17 mouse cellular contexts compared by ENCODE assay signal in genomic region chr16:36087846-36088245, GRCm38 (mm10). TPM values are rescaled to one million over a fixed set of nuclear protein-coding genes. Genes with fewer than 3 reads are reported as not detected.
DNase-seq lines count a peak whose midpoint lies in the region; ATAC-seq and TF ChIP-seq lines count a peak whose summit lies in the region.
"Had no signal": no experiment of that assay in that cellular context is flagged by ENCODE, and none has a peak within 500 bp of the region (broad histone marks: within the 10 kb centered on the region; RNA-seq: fewer than 3 reads in every experiment).

No protein-coding gene starts in this region.

- H3K27ac ChIP-seq in heart, embryonic 16.5 days (ENCODE audit: low read length) = peak overlapping the region; percentile 5; the same call in 1 of the 2 replicates
- peak overlapping the region; percentile 23; the same call in 1 of the 2 replicates for H3K27ac ChIP-seq in bone marrow macrophage, adult 2 months (ENCODE audit: insufficient read depth, low read depth, low read length)
- H3K27ac ChIP-seq in liver, embryonic 13.5 days = peak overlapping the region; percentile 14; the same call in 1 of the 2 replicates
- H3K27ac ChIP-seq in hindbrain, embryonic 16.5 days (ENCODE audit: low read depth, low read length) = no peak overlapping the region
- H3K27ac ChIP-seq: hindbrain, embryonic 14.5 days; limb, embryonic 12.5 days; midbrain, embryonic 12.5 days had no signal

- no peak for TF ChIP-seq POLR2A in bone marrow macrophage, adult 2 months (IDR thresholded peaks at IDR 0.05; ENCODE audit: borderline replicate concordance, low read depth, low read length)

- no peaks in the 10 kb centered on the region for H3K9me3 ChIP-seq in heart, embryonic 16.5 days (replicated peaks; ENCODE audit: control insufficient read depth, low read length)
- H3K9me3 ChIP-seq in liver, embryonic 13.5 days (replicated peaks) = no peaks in the 10 kb centered on the region
- no peaks in the 10 kb centered on the region for H3K9me3 ChIP-seq in hindbrain, embryonic 16.5 days (ENCODE audit: control insufficient read depth, low read length)
- H3K9me3 ChIP-seq: limb, embryonic 12.5 days; midbrain, embryonic 12.5 days had no signal

- DNase-seq in heart, postnatal 4 days = no peak
- DNase-seq in kidney, adult 9 months = peak; percentile 66
- no peak for DNase-seq in liver, embryonic 13.5 days
- no peak for DNase-seq in left cerebral cortex, adult 18-20 months (ENCODE audit: low spot score in 2 of 2)
- DNase-seq in cerebellum, adult 9-11 months = no peak
- DNase-seq: cerebellum, postnatal 25 days; forebrain, postnatal 0 days; gastrocnemius, postnatal 36 days had no signal

- peaks cover 44% of the 10 kb centered on the region for H3K36me3 ChIP-seq in heart, embryonic 16.5 days (ENCODE audit: control insufficient read depth, insufficient read depth)
- H3K36me3 ChIP-seq in liver, embryonic 13.5 days = peaks cover 56% of the 10 kb centered on the region
- 0 out of 2 replicates have a peak, but pooled peaks cover 8% of the 10 kb centered on the region for H3K36me3 ChIP-seq in hindbrain, embryonic 16.5 days (ENCODE audit: control insufficient read depth, insufficient read depth, low read length)

- H3K9ac ChIP-seq in heart, embryonic 16.5 days (ENCODE audit: low read length) = no peak overlapping the region
- H3K9ac ChIP-seq in liver, embryonic 13.5 days = no peak overlapping the region
- H3K9ac ChIP-seq in hindbrain, embryonic 16.5 days (ENCODE audit: low read depth, low read length) = no peak overlapping the region
- H3K9ac ChIP-seq: forebrain, postnatal 0 days; hindbrain, embryonic 14.5 days; limb, embryonic 12.5 days; midbrain, embryonic 12.5 days had no signal

- no peak overlapping the region for H3K4me3 ChIP-seq in heart, embryonic 16.5 days (ENCODE audit: low read length)
- H3K4me3 ChIP-seq in bone marrow macrophage, adult 2 months (ENCODE audit: insufficient read depth, low read length) = no peak overlapping the region
- no peak overlapping the region for H3K4me3 ChIP-seq in liver, embryonic 13.5 days (replicated peaks)
- H3K4me3 ChIP-seq in hindbrain, embryonic 16.5 days (ENCODE audit: low read length) = no peak overlapping the region
- H3K4me3 ChIP-seq: limb, embryonic 12.5 days; midbrain, embryonic 12.5 days had no signal

- 0 out of 2 replicates have a peak, but pooled peaks have one; percentile 41 for ATAC-seq in heart, embryonic 16.5 days (replicated peaks; ENCODE audit: extremely low read depth, insufficient read depth, low FRiP score)
- peak; percentile 82 for ATAC-seq in liver, embryonic 13.5 days (ENCODE audit: low read depth)
- ATAC-seq in hindbrain, embryonic 16.5 days = no peak
- ATAC-seq: forebrain, postnatal 0 days had no signal

- no peak for TF ChIP-seq CTCF in bone marrow macrophage, adult 2 months (IDR thresholded peaks at IDR 0.05; ENCODE audit: low read depth, low read length)

- no peaks in the 10 kb centered on the region for H3K4me1 ChIP-seq in heart, embryonic 16.5 days (ENCODE audit: control insufficient read depth, insufficient read depth, low read length)
- peaks cover 4% of the 10 kb centered on the region for H3K4me1 ChIP-seq in bone marrow macrophage, adult 2 months (ENCODE audit: control insufficient read depth, insufficient read depth, low read length)
- peaks cover 6% of the 10 kb centered on the region; the same call in 1 of the 2 replicates for H3K4me1 ChIP-seq in liver, embryonic 13.5 days (replicated peaks)
- H3K4me1 ChIP-seq in hindbrain, embryonic 16.5 days (ENCODE audit: control insufficient read depth, insufficient read depth, low read depth, low read length) = no peaks in the 10 kb centered on the region
- H3K4me1 ChIP-seq: limb, embryonic 12.5 days; midbrain, embryonic 12.5 days had no signal

- no peaks in the 10 kb centered on the region for H3K27me3 ChIP-seq in heart, embryonic 16.5 days (ENCODE audit: control insufficient read depth, insufficient read depth, low read length)
- H3K27me3 ChIP-seq in liver, embryonic 13.5 days = no peaks in the 10 kb centered on the region
- no peaks in the 10 kb centered on the region for H3K27me3 ChIP-seq in hindbrain, embryonic 16.5 days (replicated peaks; ENCODE audit: control insufficient read depth, insufficient read depth, low read length)
- H3K27me3 ChIP-seq: limb, embryonic 12.5 days; midbrain, embryonic 12.5 days had no signal

- H3K4me2 ChIP-seq in heart, embryonic 16.5 days (ENCODE audit: low read depth, low read length) = no peak overlapping the region
- H3K4me2 ChIP-seq in liver, embryonic 13.5 days = no peak overlapping the region
- H3K4me2 ChIP-seq in hindbrain, embryonic 16.5 days (ENCODE audit: low read length) = no peak overlapping the region
- H3K4me2 ChIP-seq: hindbrain, embryonic 14.5 days; limb, embryonic 12.5 days; midbrain, embryonic 12.5 days had no signal

- WGBS in heart, embryonic 16.5 days = 59% methylated on average over 4 of the region's 4 CpGs
- 67% methylated on average over 4 of the region's 4 CpGs for WGBS in liver, embryonic 13.5 days (ENCODE audit: insufficient replicate concordance)
- 86% methylated on average over 4 of the region's 4 CpGs for WGBS in hindbrain, embryonic 16.5 days

RNA-seq across cellular contexts. Expression of gene Ccdc58, which starts 16.4 kb away (rescaled TPM):
- polyA plus RNA-seq in heart, embryonic 16.5 days (2015; fragmentation: Nextera tagmentation; extraction: Ambion mirVana) = 82.2 and 98.9 TPM in 2 replicates
- total RNA-seq in heart, postnatal 4 days (2021) = 10 to 100 TPM; 57.1 to 59.1 TPM
- polyA plus RNA-seq in bone marrow macrophage, adult 2 months (2012; ENCODE audit: insufficient read depth, insufficient read length, missing spikeins) = 19.6 and 33.8 TPM in 2 replicates
- polyA plus RNA-seq in liver, embryonic 13.5 days (2015; fragmentation: Nextera tagmentation; extraction: Ambion mirVana) = 71.3 and 76.8 TPM in 2 replicates
- 29.1 and 29.6 TPM in 2 replicates for polyA plus RNA-seq in hindbrain, embryonic 16.5 days (2015; fragmentation: Nextera tagmentation; extraction: Ambion mirVana)
- total RNA-seq in left cerebral cortex, adult 18-20 months (2021) = 10 to 100 TPM; 13.6 to 15.8 TPM

RNA-seq across cellular contexts. Expression of gene Fam162a, which starts 16.5 kb away (rescaled TPM):
- polyA plus RNA-seq in heart, embryonic 16.5 days (2015; fragmentation: Nextera tagmentation; extraction: Ambion mirVana) = 952 and 987 TPM in 2 replicates
- total RNA-seq in heart, postnatal 4 days (2021) = 100 to 1,000 TPM; 229 to 235 TPM
- polyA plus RNA-seq in bone marrow macrophage, adult 2 months (2012; ENCODE audit: insufficient read depth, insufficient read length, missing spikeins) = 49.2 and 57.1 TPM in 2 replicates
- 212 and 214 TPM in 2 replicates for polyA plus RNA-seq in liver, embryonic 13.5 days (2015; fragmentation: Nextera tagmentation; extraction: Ambion mirVana)
- 136 and 144 TPM in 2 replicates for polyA plus RNA-seq in hindbrain, embryonic 16.5 days (2015; fragmentation: Nextera tagmentation; extraction: Ambion mirVana)
- total RNA-seq in left cerebral cortex, adult 18-20 months (2021) = 10 to 100 TPM; 59.5 to 62.8 TPM

RNA-seq across cellular contexts. Expression of gene Csta1, which starts 43.2 kb away (rescaled TPM):
- polyA plus RNA-seq in heart, embryonic 16.5 days (2015; fragmentation: Nextera tagmentation; extraction: Ambion mirVana) = 0.05 TPM in 1 of 2 replicates, not detected in the other
- not detected for total RNA-seq in heart, postnatal 4 days (2021)
- polyA plus RNA-seq in bone marrow macrophage, adult 2 months (2012; ENCODE audit: insufficient read depth, insufficient read length, missing spikeins) = not detected in 2 replicates
- polyA plus RNA-seq in liver, embryonic 13.5 days (2015; fragmentation: Nextera tagmentation; extraction: Ambion mirVana) = not detected in 2 replicates
- polyA plus RNA-seq in hindbrain, embryonic 16.5 days (2015; fragmentation: Nextera tagmentation; extraction: Ambion mirVana) = not detected in 2 replicates
- not detected for total RNA-seq in left cerebral cortex, adult 18-20 months (2021)
- total RNA-seq: forebrain, postnatal 0 days; gastrocnemius, postnatal 36 days; layer of hippocampus, postnatal 14 days had no signal
- polyA plus RNA-seq: C2C12; forebrain, postnatal 0 days; hindbrain, embryonic 14.5 days; neural tube, embryonic 11.5 days had no signal

RNA-seq across cellular contexts. Expression of gene Wdr5b, which starts 46.9 kb away (rescaled TPM):
- polyA plus RNA-seq in heart, embryonic 16.5 days (2015; fragmentation: Nextera tagmentation; extraction: Ambion mirVana) = 6.5 and 6.9 TPM in 2 replicates
- total RNA-seq in heart, postnatal 4 days (2021) = 1 to 10 TPM; 5.9 to 6.1 TPM
- polyA plus RNA-seq in bone marrow macrophage, adult 2 months (2012; ENCODE audit: insufficient read depth, insufficient read length, missing spikeins) = 5.5 and 6.9 TPM in 2 replicates
- 2.9 and 3.6 TPM in 2 replicates for polyA plus RNA-seq in liver, embryonic 13.5 days (2015; fragmentation: Nextera tagmentation; extraction: Ambion mirVana)
- 10.2 and 11.9 TPM in 2 replicates for polyA plus RNA-seq in hindbrain, embryonic 16.5 days (2015; fragmentation: Nextera tagmentation; extraction: Ambion mirVana)
- 1 to 10 TPM; 3.4 to 4.8 TPM for total RNA-seq in left cerebral cortex, adult 18-20 months (2021)
